Mouse (Mus musculus) gastrocnemius, adult 2 months (tissue): ENCODE measurements around the gene Sohlh2. TPM values are rescaled to one million over a fixed set of nuclear protein-coding genes. Genes with fewer than 3 reads are reported as not detected.
A peak's percentile ranks its signal among the peaks of the same experiment; 100 is the strongest.
"Not testable (repeated sequence)": the region's sequence is repeated elsewhere in the genome, so short reads cannot be mapped to it uniquely, and the experiment has no call there.

Experiments used
- DNase-seq: peaks from one replicate; pipeline ENCODE4 v3.0.0; 2022
- H3K27ac ChIP-seq: fragments of 200-600 bp; 2 replicates; pipeline ENCODE4 v1.8.1; 2022; ENCODE audit warnings: mild to moderate bottlenecking
- H3K4me3 ChIP-seq: fragments of 200-600 bp; 2 replicates; pipeline ENCODE4 v1.8.1; 2022; ENCODE audit warnings: mild to moderate bottlenecking, moderate library complexity
- CTCF ChIP-seq: fragments of 200-600 bp; IDR thresholded peaks from 2 replicates; pipeline ENCODE4 v1.8.1; 2022; ENCODE audit warnings: antibody characterized with exemption, mild to moderate bottlenecking, moderate library complexity
- intact Hi-C: fragments of 180-260 bp; cut with DNase I; formaldehyde crosslinking; loops from one replicate; pipeline ENCODE4 v1.15.1; 2025
- total RNA-seq, 2 experiments: library from RNA; stranded (reverse); gene quantifications; 2 replicates each; pipeline ENCODE4 v1.2.3; 2021

The Sohlh2 gene
- total RNA-seq, 2 experiments from 2014 or later = not detected

DNA sequence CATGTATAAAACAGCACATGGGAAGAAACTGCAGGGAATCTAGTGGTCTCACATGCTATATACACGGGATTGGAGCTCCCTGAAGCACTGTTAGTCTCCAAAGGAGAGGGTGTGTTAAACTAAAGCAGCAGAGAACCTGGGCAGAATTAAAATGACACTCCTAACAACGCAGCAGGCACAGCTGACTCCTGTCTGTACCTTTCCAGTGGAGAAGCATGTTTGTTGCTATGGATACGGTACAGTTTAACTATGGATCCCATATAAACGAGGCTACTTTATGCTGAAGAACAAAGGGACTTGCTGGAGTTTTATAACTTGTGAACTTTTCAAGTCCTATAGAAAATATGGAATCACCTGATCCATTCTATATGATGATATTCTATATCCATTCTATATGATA is 18.3 kb upstream of the Sohlh2 start:
- DNase-seq = no peak

DNA sequence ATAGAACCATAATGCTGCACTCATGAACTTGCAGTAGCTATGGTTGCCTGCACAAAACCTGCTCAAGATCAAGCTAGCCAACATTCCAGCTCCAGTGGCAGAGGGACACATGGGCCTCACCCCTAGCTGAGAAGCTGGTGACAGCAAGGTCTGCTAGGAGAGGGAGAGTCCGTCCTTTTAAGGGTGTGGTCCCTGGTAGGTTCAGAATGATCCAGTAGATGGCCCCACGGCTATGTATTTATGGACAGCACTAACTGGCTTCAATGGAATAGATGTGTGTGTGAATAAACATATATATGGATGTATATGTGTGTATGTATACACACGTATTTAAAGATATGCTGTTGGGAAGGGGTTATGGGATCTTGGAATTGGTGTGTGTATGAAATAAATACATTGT is 9.3 kb upstream of the Sohlh2 start:
- Histone ChIP-seq H3K27ac (no peak overlapping the region), H3K4me3 (no peak overlapping the region)
- intact Hi-C loops = no loop called here
- TF ChIP-seq CTCF = no peak
- no peak for DNase-seq

More for the DNA sequence above, 18.3 kb upstream of the Sohlh2 start:
- H3K4me3 ChIP-seq = no peak overlapping the region
- no peak overlapping the region for H3K27ac ChIP-seq
- TF ChIP-seq CTCF = no peak
- intact Hi-C loops = no loop called here

DNA sequence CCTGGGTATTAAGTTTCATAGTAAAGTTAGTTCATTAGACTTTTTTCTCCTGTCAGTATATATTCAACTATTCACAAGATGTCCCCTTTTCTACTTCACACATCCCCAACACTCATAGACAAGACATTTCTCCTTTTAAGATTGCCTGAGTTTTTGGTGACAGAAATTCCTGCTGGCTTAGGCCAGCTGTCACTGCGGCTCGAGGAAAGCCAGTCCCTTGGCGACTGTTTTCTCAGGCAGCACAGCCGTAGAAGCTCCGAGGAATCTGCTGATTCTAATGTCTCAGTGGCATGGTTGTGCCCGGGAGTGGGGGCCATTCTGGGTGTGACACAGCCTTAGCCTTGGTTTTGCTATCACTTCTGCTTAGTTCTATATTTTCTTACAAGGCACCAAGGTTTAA is 4.6 kb upstream of the Sohlh2 start:
- intact Hi-C loops = no loop called here
- Histone ChIP-seq H3K27ac (no peak overlapping the region), H3K4me3 (no peak overlapping the region)
- DNase-seq = no peak
- TF ChIP-seq CTCF = no peak

DNA sequence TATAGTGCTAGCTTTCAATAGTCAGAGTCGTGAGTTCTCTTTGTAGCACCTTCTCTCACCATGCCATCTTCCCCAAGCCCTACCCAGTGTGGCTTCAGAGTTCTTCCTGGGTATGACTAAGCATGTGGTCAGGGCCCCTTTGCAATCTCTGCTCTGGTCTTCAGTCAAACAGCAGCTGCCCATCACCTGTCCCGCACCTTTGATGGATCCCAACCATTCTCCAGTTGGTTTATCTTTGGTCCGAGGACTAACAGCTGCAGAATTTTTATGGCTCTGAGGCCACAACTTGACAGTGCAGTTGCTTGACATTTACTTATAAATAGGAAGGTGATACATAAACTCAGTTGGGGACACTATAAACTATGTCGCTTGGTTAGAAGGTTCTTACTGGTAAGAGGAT is 9.8 kb downstream of the Sohlh2 start:
- intact Hi-C loops = no loop called here
- no peak for TF ChIP-seq CTCF
- no peak overlapping the region for H3K4me3 ChIP-seq
- DNase-seq = no peak
- no peak overlapping the region for H3K27ac ChIP-seq

DNA sequence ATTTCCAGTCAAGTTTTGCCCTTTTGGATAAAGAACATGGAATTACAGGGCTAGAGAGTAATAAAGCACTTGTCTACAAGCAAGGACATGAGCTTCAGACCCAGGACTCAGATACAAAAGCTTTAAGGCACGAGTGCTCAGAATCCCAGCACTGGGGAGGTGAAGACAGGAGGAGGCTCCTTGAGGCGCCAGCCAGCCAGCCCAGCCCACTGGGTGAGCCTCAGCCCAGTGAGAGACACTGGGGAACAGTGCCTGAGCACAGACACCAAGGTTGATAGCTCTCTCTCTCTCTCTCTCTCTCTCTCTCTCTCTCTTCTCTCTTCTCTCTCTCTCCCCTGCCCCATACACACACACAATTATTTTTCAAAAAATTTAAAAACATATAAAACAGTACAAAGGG is 11.5 kb downstream of the Sohlh2 start:
- Histone ChIP-seq H3K4me3 (no peak overlapping the region), H3K27ac (no peak overlapping the region)
- DNase-seq = no peak
- intact Hi-C loops = no loop called here
- TF ChIP-seq CTCF = no peak

DNA sequence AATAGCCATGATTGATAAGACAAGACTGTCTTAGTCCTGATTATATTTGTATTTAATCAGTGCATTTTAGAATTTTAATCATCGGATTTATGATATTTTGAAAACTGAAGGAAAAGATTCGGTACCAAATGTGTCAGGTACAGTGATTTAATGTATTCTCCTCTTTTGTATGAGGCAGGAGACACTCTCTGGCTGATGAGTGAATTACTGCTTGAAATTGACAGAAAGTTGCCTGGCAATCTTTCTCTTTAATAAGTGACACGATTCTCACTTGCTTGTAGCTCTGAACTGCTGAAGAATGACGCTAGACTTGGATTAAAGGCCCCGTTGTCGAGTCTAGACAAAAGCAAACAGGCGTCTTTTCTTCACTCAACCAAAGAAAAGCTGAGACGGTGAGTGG is 13.0 kb downstream of the Sohlh2 start:
- intact Hi-C loops = no loop called here
- Histone ChIP-seq H3K27ac (no peak overlapping the region), H3K4me3 (no peak overlapping the region)
- DNase-seq = no peak
- TF ChIP-seq CTCF = no peak

DNA sequence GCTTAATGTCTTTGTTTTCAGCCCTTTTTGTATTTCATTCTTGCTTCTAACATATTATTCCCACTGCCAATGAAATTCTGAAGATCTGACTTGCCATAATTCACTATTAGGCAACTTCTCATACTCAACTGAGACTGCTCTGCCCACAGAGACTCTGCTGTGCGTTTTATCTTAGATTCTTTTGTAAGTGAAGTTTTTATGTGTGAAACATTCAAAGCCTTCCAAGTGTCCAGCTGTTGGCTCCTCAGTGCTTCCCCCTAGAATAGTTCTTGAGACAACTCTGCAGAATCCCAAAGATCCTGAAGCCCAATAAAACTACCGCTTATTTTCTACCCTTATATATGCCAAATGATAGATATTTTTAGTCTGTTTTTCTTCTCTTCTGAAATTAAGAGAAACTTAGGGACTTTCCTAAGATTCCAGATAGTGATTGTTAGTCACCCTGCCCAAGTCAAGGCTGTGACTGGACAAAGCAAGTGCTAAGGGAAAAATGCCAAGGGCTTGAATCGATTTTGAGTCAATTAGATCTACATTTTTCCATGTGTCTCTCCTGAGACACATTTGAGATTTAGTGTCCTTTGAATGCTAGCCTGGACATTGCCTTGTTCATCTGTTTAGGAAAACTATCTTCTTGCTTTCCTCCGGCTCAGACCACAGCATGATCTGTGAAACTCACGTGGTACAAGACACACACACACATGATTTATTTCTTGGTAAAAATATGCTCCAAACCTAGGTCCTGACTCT is 13.9 kb downstream of the Sohlh2 start:
- no peak overlapping the region for H3K27ac ChIP-seq
- TF ChIP-seq CTCF = no peak
- DNase-seq = no peak
- H3K4me3 ChIP-seq = no peak overlapping the region
- intact Hi-C loops = no loop called here

DNA sequence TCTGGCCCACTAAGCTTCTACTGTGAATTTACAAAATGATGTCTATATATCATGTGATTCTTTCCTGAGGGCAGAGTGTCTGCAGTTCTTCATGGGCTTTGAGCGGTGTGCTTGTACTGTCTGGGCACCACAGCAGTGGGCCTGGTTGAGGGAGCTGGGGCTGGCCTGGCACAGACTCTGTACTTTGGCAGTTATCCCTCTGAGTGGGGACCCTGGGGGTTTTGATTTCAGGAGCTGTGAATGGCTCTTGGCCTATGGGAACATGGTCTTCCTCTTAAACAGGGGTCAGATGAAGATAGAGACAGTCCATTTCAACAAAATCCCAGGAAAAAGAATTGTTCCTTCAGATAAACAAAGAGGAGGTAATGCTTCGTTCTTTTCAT is 14.5 kb downstream of the Sohlh2 start:
- intact Hi-C loops = no loop called here

DNA sequence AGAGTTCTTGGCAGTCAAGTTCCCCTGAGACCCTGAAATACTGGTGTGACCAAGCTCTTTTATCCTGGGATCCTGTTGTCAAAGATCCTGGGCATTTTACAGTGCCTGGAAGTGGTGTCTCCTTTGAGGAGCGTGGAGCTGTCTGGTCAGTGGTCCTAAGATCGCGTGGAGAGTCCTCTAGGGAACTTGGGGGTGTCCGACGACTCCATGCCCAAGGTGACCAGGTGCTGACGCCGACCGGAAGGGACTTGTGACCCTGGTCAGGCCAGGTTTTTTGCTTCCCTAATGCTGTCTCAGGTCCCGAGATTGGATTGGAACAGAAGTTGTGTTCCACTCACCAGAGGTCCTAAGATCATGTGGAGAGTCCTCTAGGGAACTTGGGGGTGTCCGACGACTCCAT is 21.8 kb downstream of the Sohlh2 start:
- DNase-seq, H3K27ac ChIP-seq, H3K4me3 ChIP-seq, intact Hi-C loops: not testable (repeated sequence)

More for the DNA sequence above, 14.5 kb downstream of the Sohlh2 start:
- DNase-seq = no peak
- no peak for TF ChIP-seq CTCF
- no peak overlapping the region for H3K4me3 ChIP-seq
- H3K27ac ChIP-seq = no peak overlapping the region

DNA sequence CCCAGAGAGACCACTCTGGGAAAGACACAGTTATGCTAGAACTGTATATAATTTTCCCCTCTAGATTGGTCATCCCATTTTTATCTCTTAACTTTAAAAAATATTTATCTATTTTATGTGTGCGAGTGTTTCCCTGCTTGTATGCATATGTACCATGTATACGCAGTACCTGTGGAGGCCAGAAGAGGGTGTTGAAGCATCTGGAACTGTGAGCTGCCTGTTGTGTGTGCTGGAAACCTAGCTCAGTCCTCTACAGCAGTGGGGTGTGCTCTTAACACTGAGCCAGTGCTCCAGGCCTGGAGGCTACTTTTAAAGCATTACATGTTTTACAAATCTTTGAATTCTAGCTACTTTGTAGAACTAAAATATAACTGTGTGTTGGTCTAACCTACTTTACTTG is 24.6 kb downstream of the Sohlh2 start:
- DNase-seq = no peak
- intact Hi-C loops = no loop called here
- Histone ChIP-seq H3K4me3 (no peak overlapping the region), H3K27ac (no peak overlapping the region)
- peak; percentile 4; the same call in 1 of the 2 replicates for TF ChIP-seq CTCF

DNA sequence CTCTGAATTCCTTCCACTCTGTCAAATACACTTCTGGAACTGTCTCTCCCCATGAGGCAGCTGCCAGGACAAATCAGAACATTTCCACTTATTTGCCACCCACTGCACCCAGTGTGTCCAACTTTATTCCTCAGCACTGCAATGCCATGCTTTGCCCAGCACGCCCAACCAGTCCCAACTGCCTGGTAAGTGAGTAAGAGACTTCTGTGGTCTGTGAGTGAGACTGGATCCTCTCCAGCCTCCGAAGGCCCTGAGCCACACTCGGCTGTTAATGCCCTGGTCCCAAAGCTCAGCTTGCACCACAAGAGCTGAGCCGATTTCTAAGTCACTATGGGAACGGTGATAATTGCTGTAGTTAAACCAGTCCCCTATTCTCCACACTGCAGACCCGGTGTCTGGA is 25.8 kb downstream of the Sohlh2 start:
- TF ChIP-seq CTCF = no peak
- no peak for DNase-seq
- Histone ChIP-seq H3K4me3 (no peak overlapping the region), H3K27ac (no peak overlapping the region)
- intact Hi-C loops = no loop called here

DNA sequence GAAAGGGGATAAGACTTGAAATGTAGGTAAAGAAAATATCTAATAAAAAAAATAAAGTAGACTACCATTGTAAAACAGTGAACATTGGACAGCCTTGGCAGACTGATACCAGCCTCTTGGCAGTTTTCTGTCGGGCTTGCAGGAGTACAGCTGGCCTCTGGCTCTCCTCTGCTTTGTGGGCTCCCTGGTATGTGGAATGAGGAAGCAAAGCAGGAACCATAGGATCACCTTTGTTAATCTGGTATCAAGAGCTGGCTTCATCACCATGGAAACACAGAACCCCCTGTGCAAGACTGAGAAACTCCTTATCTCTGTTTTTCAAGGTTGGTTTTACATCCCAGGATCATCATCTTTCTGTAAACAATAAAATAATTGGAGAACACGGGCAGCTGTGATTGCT is 30.4 kb downstream of the Sohlh2 start:
- no peak for DNase-seq
- no peak for TF ChIP-seq CTCF
- intact Hi-C loops = no loop called here

DNA sequence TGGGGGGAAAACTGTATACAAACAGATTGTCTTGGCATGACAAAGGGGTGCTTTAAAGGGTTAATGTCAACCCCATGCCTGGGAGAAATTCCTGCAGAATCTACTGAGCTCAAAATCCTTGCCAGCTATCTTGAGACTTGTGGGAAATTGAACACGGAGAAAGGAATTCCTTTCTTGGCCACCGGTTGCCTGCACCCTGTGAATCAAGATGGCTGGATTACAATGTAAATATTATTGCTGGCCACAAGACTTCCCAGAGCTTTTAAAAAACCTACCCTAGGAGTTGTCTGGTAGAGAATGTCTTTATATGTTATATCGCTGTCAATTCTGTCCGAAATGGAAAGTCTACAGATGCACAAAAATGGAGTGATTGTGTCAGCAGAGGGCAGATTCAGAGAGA is 32.0 kb downstream of the Sohlh2 start:
- TF ChIP-seq CTCF = no peak
- H3K4me3 ChIP-seq = no peak overlapping the region
- DNase-seq = no peak
- H3K27ac ChIP-seq = no peak overlapping the region
- intact Hi-C loops = no loop called here

More for the DNA sequence above, 30.4 kb downstream of the Sohlh2 start:
- Histone ChIP-seq H3K27ac (no peak overlapping the region), H3K4me3 (no peak overlapping the region)

DNA sequence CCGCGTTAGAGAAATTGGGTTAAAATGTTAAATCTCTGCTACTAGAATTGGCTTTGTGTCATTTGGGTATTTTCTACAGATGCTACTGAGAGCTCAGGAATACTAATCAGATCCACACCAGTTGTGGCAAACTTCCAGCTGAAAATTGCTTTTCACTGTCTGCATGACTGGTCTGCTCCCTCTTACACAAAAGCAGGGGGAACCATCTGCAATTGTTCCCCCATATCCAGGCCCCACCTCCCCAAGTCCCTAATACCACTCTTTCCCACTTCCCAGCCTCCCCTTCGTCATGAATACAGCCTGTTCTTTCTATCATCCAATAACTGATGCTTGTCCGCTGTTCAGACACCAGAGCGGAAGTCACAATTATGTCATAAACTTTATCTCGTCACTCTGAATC is 32.6 kb downstream of the Sohlh2 start:
- intact Hi-C loops = no loop called here
- TF ChIP-seq CTCF = no peak
- Histone ChIP-seq H3K4me3 (no peak overlapping the region), H3K27ac (no peak overlapping the region)
- no peak for DNase-seq
